Comparison of ENCODE assay signal across 8 mouse cellular contexts in genomic region chr12:101027451-101028246, GRCm38 (mm10). TPM values are rescaled to one million over a fixed set of nuclear protein-coding genes. Genes with fewer than 3 reads are reported as not detected.
A peak's percentile ranks its signal among the peaks of the same experiment; 100 is the strongest.
DNase-seq lines count a peak whose midpoint lies in the region; ATAC-seq and TF ChIP-seq lines count a peak whose summit lies in the region.

No protein-coding gene starts in this region.

- H3K4me3 ChIP-seq in heart, adult 2 months: peak overlapping the region; percentile 77
- peak overlapping the region; percentile 59 for H3K4me3 ChIP-seq in embryonic facial prominence, embryonic 12.5 days
- H3K4me3 ChIP-seq in lung, embryonic 15.5 days: peak overlapping the region; percentile 68

- H3K9ac ChIP-seq in heart, adult 2 months (ENCODE audit: low read depth, low read length): peak overlapping the region; percentile 71
- peak overlapping the region; percentile 8; the same call in 1 of the 2 replicates for H3K9ac ChIP-seq in embryonic facial prominence, embryonic 12.5 days
- peak overlapping the region; percentile 74; the same call in 1 of the 2 replicates for H3K9ac ChIP-seq in lung, embryonic 15.5 days

- TF ChIP-seq EP300 in heart, adult 2 months (IDR thresholded peaks at IDR 0.05; ENCODE audit: insufficient read depth, low read depth, low read length): no peak

- H3K27me3 ChIP-seq in heart, adult 2 months (ENCODE audit: control insufficient read depth, insufficient read depth, low read length): no peaks in the 10 kb centered on the region; the same call in 1 of the 2 replicates
- peaks cover 32% of the 10 kb centered on the region for H3K27me3 ChIP-seq in embryonic facial prominence, embryonic 12.5 days
- H3K27me3 ChIP-seq in lung, embryonic 15.5 days: peaks cover 27% of the 10 kb centered on the region

- no peaks in the 10 kb centered on the region for H3K36me3 ChIP-seq in heart, adult 2 months (ENCODE audit: control insufficient read depth, insufficient read depth, low read length)
- H3K36me3 ChIP-seq in embryonic facial prominence, embryonic 12.5 days: no peaks in the 10 kb centered on the region
- no peaks in the 10 kb centered on the region for H3K36me3 ChIP-seq in lung, embryonic 15.5 days

- TF ChIP-seq CTCF in heart, adult 2 months (IDR thresholded peaks at IDR 0.05): no peak

- peak overlapping the region; percentile 75 for H3K27ac ChIP-seq in heart, adult 2 months
- H3K27ac ChIP-seq in embryonic facial prominence, embryonic 12.5 days: no peak overlapping the region
- H3K27ac ChIP-seq in lung, embryonic 15.5 days: peak overlapping the region; percentile 43; the same call in 1 of the 2 replicates

- DNase-seq in heart, adult 2 months: peak in 1 of 2 experiments; percentile 44
- DNase-seq in heart, adult 8-10 months (ENCODE audit: low spot score): no peak
- peak; percentile 76 for DNase-seq in CD4-positive, CD25-positive, alpha-beta regulatory T cell, adult 2 months (ENCODE audit: low read depth, low spot score)
- DNase-seq in induced T-regulatory cell, adult 2 months (ENCODE audit: low read depth): peak; percentile 83
- peak; percentile 66 for DNase-seq in telencephalon, adult 2 months (ENCODE audit: low read depth, low spot score)
- DNase-seq in gastrocnemius, postnatal 4 days (ENCODE audit: low spot score in 2 of 2): no peak

- TF ChIP-seq POLR2A in heart, adult 2 months (IDR thresholded peaks at IDR 0.05; ENCODE audit: insufficient read depth, low read depth, low read length): no peak

- WGBS in heart, adult 2 months: 12% methylated on average over 19 of the region's 19 CpGs
- WGBS in embryonic facial prominence, embryonic 12.5 days: 2% methylated on average over 19 of the region's 19 CpGs
- 2% methylated on average over 19 of the region's 19 CpGs for WGBS in lung, embryonic 15.5 days

- intact Hi-C loops in heart, adult 2 months (cut with DNase I): loop anchor here (2.0 to 5.0 kb wide), 3 partner anchors 15 to 47 kb away; no protein-coding TSS in a partner anchor

- peaks cover 7% of the 10 kb centered on the region for H3K4me1 ChIP-seq in heart, adult 2 months (ENCODE audit: control insufficient read depth, insufficient read depth, low read length)
- H3K4me1 ChIP-seq in embryonic facial prominence, embryonic 12.5 days: peaks cover 8% of the 10 kb centered on the region; the same call in 1 of the 2 replicates
- peaks cover 31% of the 10 kb centered on the region for H3K4me1 ChIP-seq in lung, embryonic 15.5 days

- H3K4me2 ChIP-seq in embryonic facial prominence, embryonic 12.5 days (replicated peaks): peak overlapping the region; percentile 89
- H3K4me2 ChIP-seq in lung, embryonic 15.5 days: peak overlapping the region; percentile 94

- H3K9me3 ChIP-seq in embryonic facial prominence, embryonic 12.5 days: no peaks in the 10 kb centered on the region
- no peaks in the 10 kb centered on the region for H3K9me3 ChIP-seq in lung, embryonic 15.5 days

- ATAC-seq in embryonic facial prominence, embryonic 12.5 days (ENCODE audit: insufficient number of reproducible peaks, insufficient read depth, low FRiP score, low TSS enrichment): no peak
- no peak for ATAC-seq in lung, embryonic 15.5 days (ENCODE audit: borderline replicate concordance, extremely low read depth, low FRiP score, low TSS enrichment)

- no peaks in the 10 kb centered on the region for H3K79me2 ChIP-seq in heart, adult 2 months (replicated peaks; ENCODE audit: control insufficient read depth, insufficient read depth, low read length)

RNA-seq across cellular contexts. Expression of gene Ccdc88c, which starts 1.2 kb away (rescaled TPM):
- 1 to 10 TPM; 3.6 to 5.2 TPM for total RNA-seq in heart, adult 2 months (2021)
- 4.1 and 5.4 TPM in 2 replicates for polyA plus RNA-seq in heart, adult 2 months (2012; rRNA removed)
- total RNA-seq in heart, adult 8-10 months (2022): 1 to 10 TPM; 4.2 to 6.4 (median 4.4) TPM
- 6.6 and 6.7 TPM in 2 replicates for polyA plus RNA-seq in embryonic facial prominence, embryonic 12.5 days (2016; fragmentation: Nextera tagmentation; extraction: Ambion mirVana)
- 14.3 and 17.9 TPM in 2 replicates for polyA plus RNA-seq in lung, embryonic 15.5 days (2015; fragmentation: Nextera tagmentation; extraction: Ambion mirVana)
- 10 to 100 TPM; 51.1 to 57.3 TPM for total RNA-seq in gastrocnemius, postnatal 4 days (2021)

RNA-seq across cellular contexts. Expression of gene Ppp4r3a, which starts 55.9 kb away (rescaled TPM):
- 10 to 100 TPM; 22.7 to 23.7 TPM for total RNA-seq in heart, adult 2 months (2021)
- polyA plus RNA-seq in heart, adult 2 months (2012; rRNA removed): 6.7 and 10.6 TPM in 2 replicates
- total RNA-seq in heart, adult 8-10 months (2022): 10 to 100 TPM; 20.7 to 21.8 (median 21.3) TPM
- 65.7 and 66.6 TPM in 2 replicates for polyA plus RNA-seq in embryonic facial prominence, embryonic 12.5 days (2016; fragmentation: Nextera tagmentation; extraction: Ambion mirVana)
- 39.4 and 41.3 TPM in 2 replicates for polyA plus RNA-seq in lung, embryonic 15.5 days (2015; fragmentation: Nextera tagmentation; extraction: Ambion mirVana)
- 10 to 100 TPM; 41.5 to 45.7 TPM for total RNA-seq in gastrocnemius, postnatal 4 days (2021)

Comparison
In these comparisons a context has a peak if more than half of its experiments do, and no peak if none do; other contexts are left out.
1. DNase-seq: peak in CD4-positive, CD25-positive, alpha-beta regulatory T cell, adult 2 months (single experiment), induced T-regulatory cell, adult 2 months (single experiment) and telencephalon, adult 2 months (single experiment); none in heart, adult 8-10 months (single experiment) and gastrocnemius, postnatal 4 days (0 of 2).
2. H3K9ac ChIP-seq: peak in every context shown above with its lines; median percentile 74 in lung, embryonic 15.5 days; 71 in heart, adult 2 months; 8 in embryonic facial prominence, embryonic 12.5 days.
3. RNA of gene Ccdc88c, which starts 1.2 kb away (total RNA-seq): 51.1 to 57.3 TPM in gastrocnemius, postnatal 4 days; 3.6 to 5.2 TPM in heart, adult 2 months and 4.2 to 6.4 TPM in heart, adult 8-10 months; every median in the first group is over 4 times any median in the second.
4. Peak in every context shown above with its lines, with median percentiles within 50 percentile points of each other: H3K4me3 ChIP-seq.